Mouse (Mus musculus) thymus, postnatal 36 days (tissue): Measurements from ENCODE around the gene Sntn.

Experiments
- DNase-seq, 2 experiments: peaks; one replicate each; pipeline ENCODE4 v3.0.0; 2022; ENCODE audit warnings: mixed read lengths in 2 of 2

Gene Sntn

GRCm38 (mm10) chr14:13670576-13670975 is at the start of gene Sntn:
Gene Sntn (plus strand): TSS chr14:13670876.
- no peak for DNase-seq

- DNase-seq: no peak
Observed at GRCm38 (mm10) chr14:13649865-13650264, 20.8 kb upstream of the Sntn start.

- no peak for DNase-seq
Observed at GRCm38 (mm10) chr14:13651039-13651438, 19.6 kb upstream of the Sntn start.

GRCm38 (mm10) chr14:13651541-13652298 is 19.0 kb upstream of the Sntn start:
- DNase-seq: no peak

- no peak for DNase-seq
Observed at GRCm38 (mm10) chr14:13686716-13687115, 16.0 kb downstream of the Sntn start.

GRCm38 (mm10) chr14:13690426-13690825 is 19.8 kb downstream of the Sntn start:
- no peak for DNase-seq

- no peak for DNase-seq
Observed at GRCm38 (mm10) chr14:13732263-13732662, 61.6 kb downstream of the Sntn start.
